Mouse (Mus musculus) C2C12 (cell line): ENCODE results near the gene Spns2.

Experiments
- CTCF ChIP-seq: IDR thresholded peaks from one replicate; pipeline ENCODE4 v1.5.1; 2011; ENCODE audit not compliant: control insufficient read depth, insufficient read depth, insufficient read length
- MAX ChIP-seq: IDR thresholded peaks from one replicate; pipeline ENCODE4 v1.6.1; 2011; ENCODE audit warnings: mild to moderate bottlenecking, control low read depth
- MYOG ChIP-seq: IDR thresholded peaks from one replicate; pipeline ENCODE4 v1.6.1; 2011; ENCODE audit not compliant: control insufficient read depth, insufficient read length; ENCODE audit errors: extremely low read depth

DNA sequence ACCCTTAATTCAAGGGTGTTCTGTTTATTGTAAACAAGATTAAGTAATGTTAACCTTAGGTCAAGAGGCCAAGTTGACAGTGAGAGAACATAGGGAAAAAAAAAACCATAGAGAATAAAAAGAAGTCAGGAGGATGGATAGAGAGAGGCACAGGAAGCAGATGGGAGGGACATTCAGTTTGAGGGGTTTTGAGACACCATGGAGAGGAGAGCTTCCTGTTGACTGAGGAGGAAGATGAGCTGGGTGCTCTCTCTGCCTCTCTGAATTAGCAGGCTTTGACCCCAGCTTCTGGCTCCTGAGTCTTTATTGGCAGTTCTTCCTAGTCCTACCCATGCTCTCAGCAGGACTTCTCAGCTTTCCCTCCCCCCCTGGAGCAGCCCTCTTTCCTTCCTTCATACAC is 64.5 kb downstream of the Spns2 start:
- TF ChIP-seq CTCF (no peak), MYOG (no peak), MAX (no peak)
